Mouse (Mus musculus): ENCODE measurements around the gene Atp11a.

DNA sequence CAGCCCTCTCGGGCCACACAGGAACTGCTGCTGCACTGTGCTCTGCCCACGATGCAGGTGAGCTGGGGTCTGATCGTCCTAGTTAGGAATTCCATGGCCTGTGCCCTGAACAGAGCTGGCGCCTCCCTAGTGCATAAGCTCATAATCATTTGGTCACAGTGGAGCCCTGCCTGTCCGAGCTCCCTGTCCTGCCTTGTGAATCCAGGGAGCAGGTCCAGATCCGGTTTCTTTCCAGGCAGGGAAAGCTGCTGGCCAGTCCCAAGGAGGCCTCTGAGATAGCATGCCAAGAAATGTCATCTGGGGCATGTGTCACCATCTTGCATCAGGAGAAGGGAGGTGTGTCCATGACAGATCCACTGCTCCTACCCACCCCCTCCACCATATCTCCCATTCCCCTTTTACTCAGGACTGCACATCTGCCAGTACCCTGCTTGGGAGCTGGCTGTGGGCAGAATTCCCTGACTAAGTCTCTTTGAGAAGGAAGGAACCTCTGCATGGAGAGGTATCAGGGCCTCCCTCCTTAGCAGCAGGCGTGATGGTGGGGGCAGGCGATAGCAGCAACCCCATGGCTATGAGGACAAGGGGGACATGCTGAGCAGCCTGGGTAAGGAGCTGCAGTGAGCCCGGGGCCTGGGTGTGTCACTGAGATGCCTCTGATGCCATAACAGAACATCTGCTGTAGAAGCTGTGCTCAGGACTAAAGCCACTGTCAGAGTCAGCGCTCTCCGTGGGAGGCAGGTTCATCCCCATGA lies 138.1 kb downstream of the Atp11a start:
- TF ChIP-seq ZNF384 (IDR thresholded peaks at IDR 0.05; ENCODE audit: low read depth, low read length): no peak
- TF ChIP-seq CHD2 (IDR thresholded peaks at IDR 0.05; ENCODE audit: low read depth, low read length): no peak
- TF ChIP-seq ZC3H11A (IDR thresholded peaks at IDR 0.05; ENCODE audit: borderline replicate concordance, low read depth, low read length): no peak
- no peak for TF ChIP-seq MAFK (IDR thresholded peaks at IDR 0.05; ENCODE audit: insufficient read depth, low read depth, low read length)
